Mouse (Mus musculus) heart, postnatal 0 days (tissue): Measurements from ENCODE around the gene Ap3b1.

ENCODE experiments used
- CTCF ChIP-seq: IDR thresholded peaks from 2 replicates; pipeline ENCODE4 v1.5.1; 2016; ENCODE audit warnings: antibody characterized with exemption, control low read depth, low read depth
- EP300 ChIP-seq: IDR thresholded peaks from 2 replicates; pipeline ENCODE4 v1.6.1; 2016; ENCODE audit warnings: antibody characterized with exemption, low read depth

DNA sequence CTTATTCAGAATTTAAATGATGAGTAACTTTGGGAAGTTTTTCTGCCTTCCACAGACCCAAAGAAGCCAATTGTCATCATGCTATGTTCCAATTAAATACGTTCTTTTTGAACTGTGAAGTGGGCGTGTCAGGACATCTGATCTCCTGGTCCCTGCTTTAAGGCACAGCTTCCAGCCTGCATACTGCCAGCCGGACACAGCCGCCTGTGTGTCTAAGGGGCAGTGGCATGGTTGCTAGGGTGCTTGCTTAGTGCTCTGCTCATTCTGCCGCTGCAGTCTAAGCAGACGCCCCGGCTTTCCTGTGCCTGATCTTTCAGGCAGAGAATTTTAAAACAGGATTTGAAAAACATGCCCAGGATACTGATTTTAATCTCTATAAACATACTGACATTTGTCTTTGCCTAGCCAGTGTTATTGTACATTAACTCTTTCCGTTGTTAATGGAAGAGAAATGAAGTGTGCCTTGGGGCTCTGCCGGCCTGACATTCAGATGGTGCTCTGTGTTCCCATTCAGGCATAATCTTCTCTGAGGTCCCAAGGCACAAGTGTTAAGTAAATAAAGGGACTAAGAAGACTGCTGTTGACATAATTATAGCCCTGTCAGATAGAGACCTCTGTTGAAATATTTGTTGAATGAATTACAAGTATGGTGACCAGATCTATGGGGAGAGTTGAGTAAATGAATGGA lies 204.0 kb downstream of the Ap3b1 start:
- TF ChIP-seq CTCF (no peak), EP300 (no peak)
